Mouse (Mus musculus): ENCODE measurements around the gene Tmem263. TPM values are rescaled to one million over a fixed set of nuclear protein-coding genes. Genes with fewer than 3 reads are reported as not detected.

The Tmem263 gene
- total RNA-seq, 1 experiment, result 20.5 TPM

- DNase-seq (ENCODE audit: low read depth, low spot score), result no peak
- in situ Hi-C loops (cut with MboI; ENCODE audit: low sequenced_read_pairs in 2 of 2, unreplicated experiment in 2 of 2), result no loop called here
- TF ChIP-seq HCFC1 (IDR thresholded peaks at IDR 0.05; ENCODE audit: borderline replicate concordance, insufficient read depth, low read length), result no peak
- no peak for TF ChIP-seq CHD2 (IDR thresholded peaks at IDR 0.05; ENCODE audit: low read depth, low read length)
- TF ChIP-seq ZC3H11A (IDR thresholded peaks at IDR 0.05; ENCODE audit: borderline replicate concordance, low read depth, low read length), result no peak
- TF ChIP-seq MAFK (IDR thresholded peaks at IDR 0.05; ENCODE audit: insufficient read depth, low read depth, low read length), result 0 out of 2 replicates have a peak, but pooled peaks have one; percentile 4
- TF ChIP-seq ZNF384 (IDR thresholded peaks at IDR 0.05; ENCODE audit: low read depth, low read length), result peak; percentile 87
These were observed 858 bp downstream of the Tmem263 start for GRCm38 (mm10) chr10:85103085-85103885.

GRCm38 (mm10) chr10:85114409-85114808 is 12.0 kb downstream of the Tmem263 start:
- H3K4me3 ChIP-seq (ENCODE audit: insufficient read depth in 1 of 2, low read depth in 1 of 2, low read length in 2 of 2, poor library complexity in 1 of 2, severe bottlenecking in 1 of 2), result no peak overlapping the region
- no peak overlapping the region for H3K27ac ChIP-seq (ENCODE audit: insufficient read depth, low read depth, low read length, poor library complexity, severe bottlenecking)
- in situ Hi-C loops (cut with MboI; ENCODE audit: low sequenced_read_pairs in 2 of 2, unreplicated experiment in 2 of 2), result no loop called here
- peaks cover 6% of the 10 kb centered on the region for H3K36me3 ChIP-seq (ENCODE audit: control insufficient read depth, insufficient read depth, low read length, poor library complexity, severe bottlenecking)
- TF ChIP-seq MAFK (IDR thresholded peaks at IDR 0.05; ENCODE audit: insufficient read depth, low read depth, low read length), result no peak
- TF ChIP-seq HCFC1 (IDR thresholded peaks at IDR 0.05; ENCODE audit: borderline replicate concordance, insufficient read depth, low read length), result no peak
- no peak for TF ChIP-seq CHD2 (IDR thresholded peaks at IDR 0.05; ENCODE audit: low read depth, low read length)
- no peak for TF ChIP-seq ZC3H11A (IDR thresholded peaks at IDR 0.05; ENCODE audit: borderline replicate concordance, low read depth, low read length)
- TF ChIP-seq ZNF384 (IDR thresholded peaks at IDR 0.05; ENCODE audit: low read depth, low read length), result no peak
- no peak overlapping the region for H3K9ac ChIP-seq (ENCODE audit: insufficient read depth, low read depth, low read length, poor library complexity, severe bottlenecking)
- no peak for DNase-seq (ENCODE audit: low read depth, low spot score)
- H3K4me1 ChIP-seq (ENCODE audit: control insufficient read depth in 2 of 2, insufficient read depth in 2 of 2, low read length in 2 of 2, poor library complexity in 1 of 2), result no peaks in the 10 kb centered on the region
- H3K9me3 ChIP-seq (ENCODE audit: control insufficient read depth, insufficient read depth, low read depth, low read length), result no peaks in the 10 kb centered on the region

More at GRCm38 (mm10) chr10:85103085-85103885, 858 bp downstream of the Tmem263 start:
- H3K27ac ChIP-seq (ENCODE audit: insufficient read depth, low read depth, low read length, poor library complexity, severe bottlenecking), result peak overlapping the region; percentile 60
- peaks cover 0 to 7% of the 10 kb centered on the region in 2 experiments; a peak in 1 of 4 replicates for H3K4me1 ChIP-seq (ENCODE audit: control insufficient read depth in 2 of 2, insufficient read depth in 2 of 2, low read length in 2 of 2, poor library complexity in 1 of 2)
- no peaks in the 10 kb centered on the region for H3K36me3 ChIP-seq (ENCODE audit: control insufficient read depth, insufficient read depth, low read length, poor library complexity, severe bottlenecking)
- no peaks in the 10 kb centered on the region for H3K9me3 ChIP-seq (ENCODE audit: control insufficient read depth, insufficient read depth, low read depth, low read length)
- H3K9ac ChIP-seq (ENCODE audit: insufficient read depth, low read depth, low read length, poor library complexity, severe bottlenecking), result peak overlapping the region; percentile 91
- H3K4me3 ChIP-seq (ENCODE audit: insufficient read depth in 1 of 2, low read depth in 1 of 2, low read length in 2 of 2, poor library complexity in 1 of 2, severe bottlenecking in 1 of 2), result peak overlapping the region; percentile 98 to 99

GRCm38 (mm10) chr10:85125184-85125583 is 22.8 kb downstream of the Tmem263 start:
- H3K27ac ChIP-seq (ENCODE audit: insufficient read depth, low read depth, low read length, poor library complexity, severe bottlenecking), result no peak overlapping the region
- no peak overlapping the region for H3K9ac ChIP-seq (ENCODE audit: insufficient read depth, low read depth, low read length, poor library complexity, severe bottlenecking)
- in situ Hi-C loops (cut with MboI; ENCODE audit: low sequenced_read_pairs in 2 of 2, unreplicated experiment in 2 of 2), result no loop called here
- H3K4me3 ChIP-seq (ENCODE audit: insufficient read depth in 1 of 2, low read depth in 1 of 2, low read length in 2 of 2, poor library complexity in 1 of 2, severe bottlenecking in 1 of 2), result no peak overlapping the region
- TF ChIP-seq ZNF384 (IDR thresholded peaks at IDR 0.05; ENCODE audit: low read depth, low read length), result no peak
- TF ChIP-seq ZC3H11A (IDR thresholded peaks at IDR 0.05; ENCODE audit: borderline replicate concordance, low read depth, low read length), result no peak
- TF ChIP-seq HCFC1 (IDR thresholded peaks at IDR 0.05; ENCODE audit: borderline replicate concordance, insufficient read depth, low read length), result no peak
- no peak for TF ChIP-seq MAFK (IDR thresholded peaks at IDR 0.05; ENCODE audit: insufficient read depth, low read depth, low read length)
- no peak for TF ChIP-seq CHD2 (IDR thresholded peaks at IDR 0.05; ENCODE audit: low read depth, low read length)
- DNase-seq (ENCODE audit: low read depth, low spot score), result no peak
- H3K36me3 ChIP-seq (ENCODE audit: control insufficient read depth, insufficient read depth, low read length, poor library complexity, severe bottlenecking), result peaks cover 6% of the 10 kb centered on the region
- H3K9me3 ChIP-seq (ENCODE audit: control insufficient read depth, insufficient read depth, low read depth, low read length), result no peaks in the 10 kb centered on the region
- H3K4me1 ChIP-seq (ENCODE audit: control insufficient read depth in 2 of 2, insufficient read depth in 2 of 2, low read length in 2 of 2, poor library complexity in 1 of 2), result no peaks in the 10 kb centered on the region

- in situ Hi-C loops (cut with MboI; ENCODE audit: low sequenced_read_pairs in 2 of 2, unreplicated experiment in 2 of 2), result no loop called here
- 0 out of 2 replicates have a peak, but pooled peaks cover under 1% of the 10 kb centered on the region for H3K36me3 ChIP-seq (ENCODE audit: control insufficient read depth, insufficient read depth, low read length, poor library complexity, severe bottlenecking)
These were observed 25.2 kb downstream of the Tmem263 start, which contains the start of gene Mterf2 for GRCm38 (mm10) chr10:85127395-85128287. Gene Mterf2, minus strand, starts transcription at chr10:85128027.

More at GRCm38 (mm10) chr10:85127395-85128287, 25.2 kb downstream of the Tmem263 start, which contains the start of gene Mterf2:
- TF ChIP-seq CHD2 (IDR thresholded peaks at IDR 0.05; ENCODE audit: low read depth, low read length), result peak; percentile 89
- no peak for TF ChIP-seq ZC3H11A (IDR thresholded peaks at IDR 0.05; ENCODE audit: borderline replicate concordance, low read depth, low read length)
- TF ChIP-seq MAFK (IDR thresholded peaks at IDR 0.05; ENCODE audit: insufficient read depth, low read depth, low read length), result no peak
- no peak for TF ChIP-seq ZNF384 (IDR thresholded peaks at IDR 0.05; ENCODE audit: low read depth, low read length)
- TF ChIP-seq HCFC1 (IDR thresholded peaks at IDR 0.05; ENCODE audit: borderline replicate concordance, insufficient read depth, low read length), result 0 out of 2 replicates have a peak, but pooled peaks have one; percentile 34
- Histone ChIP-seq H3K9me3 (ENCODE audit: control insufficient read depth, insufficient read depth, low read depth, low read length) (no peaks in the 10 kb centered on the region), H3K4me3 (ENCODE audit: insufficient read depth in 1 of 2, low read depth in 1 of 2, low read length in 2 of 2, poor library complexity in 1 of 2, severe bottlenecking in 1 of 2) (peak within 1 kb of the TSS; percentile 79 to 96), H3K4me1 (ENCODE audit: control insufficient read depth in 2 of 2, insufficient read depth in 2 of 2, low read length in 2 of 2, poor library complexity in 1 of 2) (no peaks in the 10 kb centered on the region), H3K27ac (ENCODE audit: insufficient read depth, low read depth, low read length, poor library complexity, severe bottlenecking) (no peak within 1 kb of the TSS), H3K9ac (ENCODE audit: insufficient read depth, low read depth, low read length, poor library complexity, severe bottlenecking) (peak within 1 kb of the TSS; percentile 77)
- peak; percentile 97 for DNase-seq (ENCODE audit: low read depth, low spot score)
